Mouse (Mus musculus) liver, adult 2 months (tissue): ENCODE measurements at regions not wholly inside any gene's neighbourhood (a gene's known extent, or its start where the extent isn't known, plus 50 kb on each side); places are given as distances from the start of the nearest gene placed in this dataset.

Source experiments
- CTCF ChIP-seq: fragments of 200-500 bp; IDR thresholded peaks from 2 replicates; pipeline ENCODE4 v1.5.1; 2011; ENCODE audit warnings: low read depth, low read length, control low read depth
- POLR2A ChIP-seq: fragments of 200-500 bp; IDR thresholded peaks from 2 replicates; pipeline ENCODE4 v1.6.1; 2011; ENCODE audit warnings: low read length, control low read depth; ENCODE audit not compliant: insufficient read depth; ENCODE audit errors: extremely low read depth

GRCm38 (mm10) chr5:39281021-39281420, 404.4 kb upstream of the Clnk start:
- TF ChIP-seq POLR2A (no peak), CTCF (no peak)
